18 mouse cellular contexts compared by ENCODE assay signal in genomic region chr1:172423393-172423792, GRCm38 (mm10). TPM values are rescaled to one million over a fixed set of nuclear protein-coding genes. Genes with fewer than 3 reads are reported as not detected.
DNase-seq lines count a peak whose midpoint lies in the region; ATAC-seq and TF ChIP-seq lines count a peak whose summit lies in the region.
"Had no signal": no experiment of that assay in that cellular context is flagged by ENCODE, and none has a peak within 500 bp of the region (broad histone marks: within the 10 kb centered on the region; RNA-seq: fewer than 3 reads in every experiment).

No protein-coding gene starts in this region.

- intact Hi-C loops in heart, adult 2 months (cut with DNase I): no loop called here

- no peak overlapping the region for H3K9ac ChIP-seq in heart, postnatal 0 days (replicated peaks; ENCODE audit: low read depth, low read length)
- H3K9ac ChIP-seq in heart, adult 2 months (ENCODE audit: low read depth, low read length): no peak overlapping the region
- H3K9ac ChIP-seq: embryonic facial prominence, embryonic 15.5 days; heart, embryonic 12.5 days; hindbrain, embryonic 12.5 days; intestine, embryonic 15.5 days; limb, embryonic 12.5 days had no signal

- no peaks in the 10 kb centered on the region for H3K79me2 ChIP-seq in heart, adult 2 months (replicated peaks; ENCODE audit: control insufficient read depth, insufficient read depth, low read length)

- peak overlapping the region; percentile 43; the same call in 1 of the 2 replicates for H3K27ac ChIP-seq in heart, postnatal 0 days (ENCODE audit: low read depth)
- no peak overlapping the region for H3K27ac ChIP-seq in heart, adult 2 months
- H3K27ac ChIP-seq: embryonic facial prominence, embryonic 15.5 days; gastrocnemius, adult 2 months; hindbrain, embryonic 12.5 days; intestine, embryonic 15.5 days; limb, embryonic 12.5 days had no signal

- TF ChIP-seq POLR2A in heart, adult 2 months (IDR thresholded peaks at IDR 0.05; ENCODE audit: insufficient read depth, low read depth, low read length): no peak

- 0 out of 2 replicates have a peak, but pooled peaks cover 6% of the 10 kb centered on the region for H3K4me1 ChIP-seq in heart, postnatal 0 days (ENCODE audit: control insufficient read depth, insufficient read depth)
- no peaks in the 10 kb centered on the region for H3K4me1 ChIP-seq in heart, adult 2 months (ENCODE audit: control insufficient read depth, insufficient read depth, low read length)
- H3K4me1 ChIP-seq: heart, embryonic 12.5 days; hindbrain, embryonic 12.5 days; intestine, embryonic 15.5 days had no signal

- no peak overlapping the region for H3K4me2 ChIP-seq in heart, postnatal 0 days (ENCODE audit: low read depth, low read length)
- H3K4me2 ChIP-seq: embryonic facial prominence, embryonic 15.5 days; heart, embryonic 12.5 days; hindbrain, embryonic 12.5 days; intestine, embryonic 15.5 days; limb, embryonic 12.5 days had no signal

- peak; percentile 33 for DNase-seq in heart, postnatal 0 days (ENCODE audit: low spot score)
- DNase-seq in heart, adult 2 months: no peak
- DNase-seq in 3134 (ENCODE audit: extremely low read depth, insufficient read length, low spot score): peak; percentile 67
- peak; percentile 59 for DNase-seq in Muller cell, postnatal 12 days (ENCODE audit: inconsistent ontology term)
- peak; percentile 17 for DNase-seq in lung, postnatal 25 days (ENCODE audit: low spot score)
- DNase-seq in cerebellum, postnatal 36 days: no peak
- no peak for DNase-seq in frontal cortex, postnatal 14 days (ENCODE audit: low spot score in 2 of 2)
- no peak for DNase-seq in layer of hippocampus, adult 9-10 months (ENCODE audit: low spot score)
- DNase-seq: adrenal gland, adult 2 months; gastrocnemius, adult 2 months; kidney, postnatal 4 days had no signal

- H3K27me3 ChIP-seq in heart, postnatal 0 days (ENCODE audit: control insufficient read depth, insufficient read depth, low read length): no peaks in the 10 kb centered on the region
- H3K27me3 ChIP-seq in heart, adult 2 months (ENCODE audit: control insufficient read depth, insufficient read depth, low read length): no peaks in the 10 kb centered on the region
- H3K27me3 ChIP-seq: embryonic facial prominence, embryonic 15.5 days; heart, embryonic 12.5 days; hindbrain, embryonic 12.5 days; intestine, embryonic 15.5 days; limb, embryonic 12.5 days had no signal

- TF ChIP-seq CTCF in heart, postnatal 0 days (IDR thresholded peaks at IDR 0.05; ENCODE audit: low read depth): no peak
- TF ChIP-seq CTCF in heart, adult 2 months (IDR thresholded peaks at IDR 0.05): no peak

- ATAC-seq in heart, postnatal 0 days (ENCODE audit: insufficient read depth, low read depth): peak; percentile 24; the same call in 1 of the 2 replicates
- ATAC-seq: CD4-positive, CD25-positive, alpha-beta regulatory T cell, adult 4 months; forebrain, embryonic 14.5 days; intestine, embryonic 15.5 days had no signal

- no peak for TF ChIP-seq EP300 in heart, postnatal 0 days (IDR thresholded peaks at IDR 0.05; ENCODE audit: low read depth)
- TF ChIP-seq EP300 in heart, adult 2 months (IDR thresholded peaks at IDR 0.05; ENCODE audit: insufficient read depth, low read depth, low read length): no peak

- H3K36me3 ChIP-seq in heart, postnatal 0 days (replicated peaks; ENCODE audit: control insufficient read depth, insufficient read depth, low read length): no peaks in the 10 kb centered on the region
- no peaks in the 10 kb centered on the region for H3K36me3 ChIP-seq in heart, adult 2 months (ENCODE audit: control insufficient read depth, insufficient read depth, low read length)
- H3K36me3 ChIP-seq: embryonic facial prominence, embryonic 15.5 days; heart, embryonic 12.5 days; hindbrain, embryonic 12.5 days; intestine, embryonic 15.5 days; limb, embryonic 12.5 days had no signal

- 8% methylated on average over 1 of the region's 1 CpGs for WGBS in heart, postnatal 0 days
- WGBS in heart, adult 2 months: 19% methylated on average over 1 of the region's 1 CpGs

- H3K9me3 ChIP-seq in heart, postnatal 0 days (replicated peaks; ENCODE audit: control insufficient read depth, low read length): no peaks in the 10 kb centered on the region
- H3K9me3 ChIP-seq: embryonic facial prominence, embryonic 15.5 days; heart, embryonic 12.5 days; hindbrain, embryonic 12.5 days; intestine, embryonic 15.5 days; limb, embryonic 12.5 days had no signal

- H3K4me3 ChIP-seq in heart, postnatal 0 days (ENCODE audit: low read depth, low read length): no peak overlapping the region
- H3K4me3 ChIP-seq in heart, adult 2 months: no peak overlapping the region
- H3K4me3 ChIP-seq: embryonic facial prominence, embryonic 15.5 days; gastrocnemius, adult 2 months; heart, embryonic 12.5 days; hindbrain, embryonic 12.5 days; intestine, embryonic 15.5 days; limb, embryonic 12.5 days had no signal

RNA-seq across cellular contexts. Expression of gene Pigm, which starts 47.0 kb away (rescaled TPM):
- 13.8 and 14.8 TPM in 2 replicates for total RNA-seq in heart, postnatal 0 days (2014; rRNA removed; ENCODE audit: low replicate concordance)
- 2.1 and 2.2 TPM in 2 replicates for polyA plus RNA-seq in heart, postnatal 0 days (2015; fragmentation: Nextera tagmentation; extraction: Ambion mirVana)
- total RNA-seq in heart, adult 2 months (2021): 1 to 10 TPM; 3.8 to 4.2 TPM
- 3.3 and 3.7 TPM in 2 replicates for polyA plus RNA-seq in heart, adult 2 months (2012; rRNA removed)

RNA-seq across cellular contexts. Expression of gene Slamf9, which starts 51.8 kb away (rescaled TPM):
- total RNA-seq in heart, postnatal 0 days (2014; rRNA removed; ENCODE audit: low replicate concordance): 1.9 and 5.8 TPM in 2 replicates
- polyA plus RNA-seq in heart, postnatal 0 days (2015; fragmentation: Nextera tagmentation; extraction: Ambion mirVana): 1.6 and 2.0 TPM in 2 replicates
- total RNA-seq in heart, adult 2 months (2021): 1 to 10 TPM; 1.2 to 2.3 TPM
- polyA plus RNA-seq in heart, adult 2 months (2012; rRNA removed): 6.8 and 7.0 TPM in 2 replicates
- polyA plus RNA-seq: CD4-positive, CD25-positive, alpha-beta regulatory T cell, adult 4 months had no signal

RNA-seq across cellular contexts. Expression of gene Igsf9, which starts 58.2 kb away (rescaled TPM):
- 3.2 and 15.5 TPM in 2 replicates for total RNA-seq in heart, postnatal 0 days (2014; rRNA removed; ENCODE audit: low replicate concordance)
- 0.75 and 0.78 TPM in 2 replicates for polyA plus RNA-seq in heart, postnatal 0 days (2015; fragmentation: Nextera tagmentation; extraction: Ambion mirVana)
- under 1 TPM; 0.36 to 0.47 TPM for total RNA-seq in heart, adult 2 months (2021)
- polyA plus RNA-seq in heart, adult 2 months (2012; rRNA removed): 2.1 and 3.8 TPM in 2 replicates

Comparison
In these comparisons a context has a peak if more than half of its experiments do, and no peak if none do; other contexts are left out.
1. DNase-seq: peak in heart, postnatal 0 days (single experiment), 3134 (single experiment), Muller cell, postnatal 12 days (single experiment) and lung, postnatal 25 days (single experiment); none in heart, adult 2 months (0 of 2), cerebellum, postnatal 36 days (0 of 2), frontal cortex, postnatal 14 days (0 of 2) and layer of hippocampus, adult 9-10 months (single experiment).